7 mouse cellular contexts compared by ENCODE assay signal in the genomic region with DNA sequence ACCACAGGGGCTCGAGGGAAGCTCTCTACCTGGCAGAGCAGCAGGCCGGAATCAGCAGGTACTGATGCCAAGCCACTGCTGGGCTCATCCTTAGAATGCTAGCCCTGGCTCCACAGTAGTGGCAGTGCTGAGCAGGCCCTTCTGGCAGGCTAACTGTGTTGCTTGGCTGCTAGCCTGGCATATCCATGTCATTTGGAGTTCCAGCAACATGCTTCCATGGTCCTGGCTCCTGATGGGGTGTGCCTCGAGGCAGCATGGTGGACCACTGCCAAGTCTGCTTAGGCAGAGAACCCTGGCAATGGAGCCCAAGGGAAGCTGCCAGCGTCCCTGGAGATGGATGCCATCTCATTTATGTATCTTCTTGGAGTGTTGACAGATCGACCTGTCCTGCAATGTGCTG.
A peak's percentile ranks its signal among the peaks of the same experiment; 100 is the strongest.
DNase-seq lines count a peak whose midpoint lies in the region; ATAC-seq lines count a peak whose summit lies in the region.

No protein-coding gene starts in this region.

- no peaks in the 10 kb centered on the region for H3K36me3 ChIP-seq in heart, embryonic 16.5 days (ENCODE audit: control insufficient read depth, insufficient read depth)

- peaks cover 5% of the 10 kb centered on the region; the same call in 1 of the 2 replicates for H3K4me1 ChIP-seq in heart, embryonic 16.5 days (ENCODE audit: control insufficient read depth, insufficient read depth, low read length)

- no peaks in the 10 kb centered on the region; the same call in 1 of the 2 replicates for H3K27me3 ChIP-seq in heart, embryonic 16.5 days (ENCODE audit: control insufficient read depth, insufficient read depth, low read length)

- peak; percentile 28; the same call in 1 of the 2 replicates for ATAC-seq in heart, embryonic 16.5 days (replicated peaks; ENCODE audit: extremely low read depth, insufficient read depth, low FRiP score)
- no peak for ATAC-seq in erythroblast, adult 5-6 weeks (replicated peaks; ENCODE audit: low FRiP score, poor library complexity, severe bottlenecking)

- no peak overlapping the region for H3K9ac ChIP-seq in heart, embryonic 16.5 days (ENCODE audit: low read length)

- DNase-seq in thymus, postnatal 25 days = peak; percentile 2
- no peak for DNase-seq in thymus, postnatal 4 days
- DNase-seq in fat pad, adult 2 months (ENCODE audit: extremely low read depth, low read depth, low spot score) = peak; percentile 82
- DNase-seq in layer of hippocampus, postnatal 25 days (ENCODE audit: extremely low spot score in 1 of 2, low spot score in 1 of 2) = peak; percentile 46 to 68
- peak; percentile 87 for DNase-seq in right cerebral cortex, postnatal 4 days

- 53% methylated on average over 5 of the region's 5 CpGs for WGBS in heart, embryonic 16.5 days

- no peaks in the 10 kb centered on the region for H3K9me3 ChIP-seq in heart, embryonic 16.5 days (replicated peaks; ENCODE audit: control insufficient read depth, low read length)

- H3K4me3 ChIP-seq in heart, embryonic 16.5 days (ENCODE audit: low read length) = no peak overlapping the region

- H3K4me2 ChIP-seq in heart, embryonic 16.5 days (ENCODE audit: low read depth, low read length) = no peak overlapping the region

- H3K27ac ChIP-seq in heart, embryonic 16.5 days (ENCODE audit: low read length) = no peak overlapping the region
